Mouse (Mus musculus) right cerebral cortex, postnatal 4 days (tissue): Measurements from ENCODE around the gene Vmn2r109.
"Not testable (repeated sequence)": the region's sequence is repeated elsewhere in the genome, so short reads cannot be mapped to it uniquely, and the experiment has no call there.

Source experiments
- DNase-seq: peaks from one replicate; pipeline ENCODE4 v3.0.0-alpha.2; 2022

The Vmn2r109 gene

DNA sequence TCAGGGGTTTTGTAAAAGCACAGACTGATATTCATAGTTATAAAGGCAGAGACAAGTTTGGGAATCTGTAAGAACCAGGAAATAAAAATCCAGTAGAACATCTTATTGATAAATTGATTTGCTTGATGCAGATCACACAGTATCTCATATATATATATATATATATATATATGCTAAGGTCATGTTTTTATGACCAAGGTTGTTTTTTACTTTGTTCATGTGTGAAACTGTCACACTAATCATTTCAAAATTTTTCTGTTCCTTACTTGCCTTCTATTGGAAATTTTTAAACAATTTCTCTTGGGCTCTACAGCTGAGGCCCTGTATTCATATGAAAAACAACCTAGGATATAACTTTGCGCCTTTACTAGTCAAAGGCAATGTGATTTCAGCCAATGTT, at the start of gene Vmn2r109:
Vmn2r109 (minus strand) TSS at position 101 of the 400 bp plus-strand sequence.
- no peak for DNase-seq

DNA sequence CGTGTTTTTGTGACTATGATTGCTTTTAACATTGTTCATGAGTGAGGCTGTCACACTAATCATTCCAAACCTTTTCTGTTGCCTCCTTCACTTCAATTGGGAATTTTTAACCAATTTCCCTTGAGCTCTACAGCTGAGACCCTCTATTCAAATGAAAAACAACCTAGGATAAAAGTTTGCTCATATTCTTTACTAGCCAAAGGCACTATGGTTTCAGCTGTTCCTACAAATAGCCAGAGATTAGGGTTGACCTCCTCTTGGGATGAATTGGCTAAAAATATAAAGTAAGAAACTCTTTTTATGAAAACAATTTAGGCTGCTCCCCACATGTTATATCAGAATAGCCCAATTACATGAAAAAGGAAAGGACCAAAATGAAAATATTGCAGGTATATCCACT, 31.8 kb upstream of the Vmn2r109 start, which contains the start of gene Vmn2r110:
Vmn2r110 (minus strand) TSS at position 101 of the 400 bp plus-strand sequence.
- no peak for DNase-seq

DNA sequence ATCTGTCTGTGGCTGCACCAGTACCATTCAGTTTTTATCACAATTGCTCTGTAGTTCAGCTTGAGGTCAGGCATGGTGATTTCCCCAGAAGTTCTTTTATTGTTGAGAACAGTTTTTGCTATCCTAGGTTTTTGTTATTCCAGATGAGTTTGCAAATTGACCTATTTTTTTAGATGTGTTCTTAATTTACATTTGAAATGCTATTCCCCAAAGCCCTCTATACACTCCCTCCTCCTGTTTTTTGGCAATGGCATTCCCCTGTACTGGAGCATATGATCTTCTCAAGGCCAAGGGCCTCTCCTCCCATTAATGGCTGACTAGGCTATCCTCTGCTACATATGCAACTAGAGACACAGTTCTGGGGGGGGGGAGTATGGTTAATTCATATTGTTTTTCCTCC, 56.3 kb downstream of the Vmn2r109 start:
- not testable (repeated sequence) for DNase-seq

DNA sequence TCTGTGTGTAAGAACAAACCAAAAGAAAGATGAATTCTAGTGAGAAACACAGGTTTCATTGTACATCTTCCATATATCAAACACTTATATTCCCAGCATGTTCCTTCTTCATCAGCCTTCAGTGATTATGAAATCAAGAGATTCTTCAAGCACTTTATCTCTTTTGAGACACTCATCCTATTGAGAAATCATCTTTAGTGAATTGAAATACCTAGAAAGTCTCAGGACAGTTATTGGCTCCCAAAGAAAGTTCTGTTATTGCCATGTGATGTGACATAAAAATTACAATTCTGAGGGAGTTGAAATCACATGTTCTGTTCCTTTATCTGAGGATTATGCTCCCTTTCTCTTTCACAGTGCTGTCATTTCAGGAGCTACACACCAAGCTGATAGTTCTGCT, 66.7 kb downstream of the Vmn2r109 start, which contains the start of gene Vmn1r225:
Vmn1r225 (plus strand) TSS at position 301 of the 400 bp plus-strand sequence.
- DNase-seq, result no peak
